Mouse (Mus musculus) liver, adult 2 months (tissue): Measurements from ENCODE around the gene Efcab14. TPM values are rescaled to one million over a fixed set of nuclear protein-coding genes. Genes with fewer than 3 reads are reported as not detected.
A peak's percentile ranks its signal among the peaks of the same experiment; 100 is the strongest.

Experiments used
- DNase-seq: peaks from one replicate; pipeline ENCODE4 v3.0.0-alpha.2; 2011; ENCODE audit warnings: low read depth, low spot score; ENCODE audit errors: extremely low read depth
- H3K27ac ChIP-seq: fragments of 200-500 bp; replicated peaks from 2 replicates; pipeline ENCODE4 v1.5.1; 2012; ENCODE audit warnings: low read depth, mild to moderate bottlenecking, control low read depth, inconsistent platforms, low read length; ENCODE audit not compliant: insufficient read depth
- H3K27me3 ChIP-seq: fragments of 200-500 bp; 2 replicates; pipeline ENCODE4 v1.6.1; 2012; ENCODE audit warnings: mild to moderate bottlenecking, moderate library complexity, low read length, inconsistent platforms; ENCODE audit not compliant: control insufficient read depth, insufficient read depth
- H3K36me3 ChIP-seq: fragments of 200-500 bp; 2 replicates; pipeline ENCODE4 v1.6.1; 2012; ENCODE audit warnings: low read length, inconsistent platforms; ENCODE audit not compliant: control insufficient read depth, insufficient read depth
- H3K4me1 ChIP-seq: fragments of 200-500 bp; 2 replicates; pipeline ENCODE4 v1.6.1; 2011; ENCODE audit warnings: low read length; ENCODE audit not compliant: control insufficient read depth, insufficient read depth
- H3K4me3 ChIP-seq: fragments of 200-500 bp; 2 replicates; pipeline ENCODE4 v1.5.1; 2011; ENCODE audit warnings: low read depth, mild to moderate bottlenecking, control low read depth, low read length, moderate library complexity; ENCODE audit not compliant: insufficient read depth
- H3K79me2 ChIP-seq: fragments of 200-500 bp; 2 replicates; pipeline ENCODE4 v1.6.1; 2012; ENCODE audit warnings: inconsistent platforms, mild to moderate bottlenecking, low read length, moderate library complexity; ENCODE audit not compliant: control insufficient read depth, insufficient read depth
- H3K9ac ChIP-seq: fragments of 200-500 bp; 2 replicates; pipeline ENCODE4 v1.6.1; 2012; ENCODE audit warnings: low read depth, mild to moderate bottlenecking, control low read depth, inconsistent platforms, low read length
- CTCF ChIP-seq: fragments of 200-500 bp; IDR thresholded peaks from 2 replicates; pipeline ENCODE4 v1.5.1; 2011; ENCODE audit warnings: low read depth, low read length, control low read depth
- POLR2A ChIP-seq: fragments of 200-500 bp; IDR thresholded peaks from 2 replicates; pipeline ENCODE4 v1.6.1; 2011; ENCODE audit warnings: low read length, control low read depth; ENCODE audit not compliant: insufficient read depth; ENCODE audit errors: extremely low read depth
- WGBS: fragments of 180-500 bp; shearing (Covaris S2); methylation state at CpG from one replicate; pipeline ENCODE4 v1.1.7; 2018; 5-methylcytosine and 5-hydroxymethylcytosine counted together
- polyA plus RNA-seq: library from polyadenylated mRNA; depleted of rRNA; stranded (reverse); fragments of >200 nt; gene quantifications from 2 replicates; pipeline ENCODE4 v1.2.3, GENCODE M21; 2012; rRNA removed
- total RNA-seq: library from RNA; depleted of rRNA; stranded (reverse); fragments of >200 nt; gene quantifications from 2 replicates; pipeline ENCODE4 v1.2.3, GENCODE M21; 2014; rRNA removed

Efcab14 gene
- total RNA-seq (10.7 TPM in 2 replicates), polyA plus RNA-seq (8.0 and 9.7 TPM in 2 replicates)

DNA sequence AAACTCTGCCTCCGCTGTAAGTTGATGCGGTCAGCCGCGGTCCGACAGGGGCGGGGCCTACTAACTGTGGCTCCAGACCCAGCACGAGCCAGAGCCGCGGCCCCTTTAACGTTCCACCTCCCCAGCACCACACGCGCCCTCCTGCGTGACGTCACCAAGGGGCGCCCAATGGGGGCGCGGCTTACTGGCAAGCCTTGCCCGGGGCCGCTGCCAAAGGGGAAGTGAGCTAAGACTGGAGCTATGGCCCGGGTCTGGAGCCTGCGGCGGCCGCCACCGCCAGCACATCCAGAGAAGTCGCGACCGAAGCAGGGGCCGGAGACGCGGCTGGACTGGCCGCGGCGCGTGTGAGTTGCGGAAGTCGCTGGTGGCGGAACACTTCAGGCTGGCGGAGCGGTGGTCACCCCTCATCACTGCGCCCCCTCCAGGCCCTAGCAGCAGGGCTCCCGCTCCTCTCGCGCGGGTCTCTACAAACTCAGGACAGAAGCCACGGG, at the start of gene Efcab14:
Gene Efcab14 (plus strand): TSS at position 194 of the 491 bp plus-strand sequence.
- peak within 1 kb of the TSS; percentile 86 for H3K9ac ChIP-seq
- WGBS: under 1% methylated on average over 45 of the region's 45 CpGs

GRCm38 (mm10) chr4:115701468-115701867, 36.1 kb upstream of the Efcab14 start:
- TF ChIP-seq CTCF (no peak), POLR2A (no peak)
- no peak for DNase-seq
- H3K36me3 ChIP-seq: no peaks in the 10 kb centered on the region
- H3K79me2 ChIP-seq: no peaks in the 10 kb centered on the region
- no peak overlapping the region for H3K27ac ChIP-seq
- 84% methylated on average over 3 of the region's 3 CpGs for WGBS
- H3K4me1 ChIP-seq: no peaks in the 10 kb centered on the region
- no peaks in the 10 kb centered on the region for H3K27me3 ChIP-seq
- no peak overlapping the region for H3K4me3 ChIP-seq
- no peak overlapping the region for H3K9ac ChIP-seq

More for the DNA sequence above, at the start of gene Efcab14:
- Histone ChIP-seq H3K79me2 (no peaks in the 10 kb centered on the region), H3K36me3 (peaks cover 18% of the 10 kb centered on the region), H3K27me3 (no peaks in the 10 kb centered on the region), H3K27ac (peak within 1 kb of the TSS; percentile 55; the same call in 1 of the 2 replicates), H3K4me1 (no peaks in the 10 kb centered on the region; the same call in 1 of the 2 replicates), H3K4me3 (peak within 1 kb of the TSS; percentile 86)
- peak; percentile 83 for DNase-seq
- TF ChIP-seq POLR2A (0 out of 2 replicates have a peak, but pooled peaks have one; percentile 48), CTCF (peak; percentile 48)

- peak; percentile 6 for DNase-seq
- H3K79me2 ChIP-seq: no peaks in the 10 kb centered on the region
- no peaks in the 10 kb centered on the region for H3K36me3 ChIP-seq
- TF ChIP-seq POLR2A: no peak
- H3K9ac ChIP-seq: no peak overlapping the region
- H3K4me1 ChIP-seq: no peaks in the 10 kb centered on the region
- no peaks in the 10 kb centered on the region for H3K27me3 ChIP-seq
- WGBS: 51% methylated on average over 2 of the region's 2 CpGs
- no peak overlapping the region for H3K27ac ChIP-seq
- no peak overlapping the region for H3K4me3 ChIP-seq
These were observed 33.5 kb upstream of the Efcab14 start for GRCm38 (mm10) chr4:115703927-115704505.

DNA sequence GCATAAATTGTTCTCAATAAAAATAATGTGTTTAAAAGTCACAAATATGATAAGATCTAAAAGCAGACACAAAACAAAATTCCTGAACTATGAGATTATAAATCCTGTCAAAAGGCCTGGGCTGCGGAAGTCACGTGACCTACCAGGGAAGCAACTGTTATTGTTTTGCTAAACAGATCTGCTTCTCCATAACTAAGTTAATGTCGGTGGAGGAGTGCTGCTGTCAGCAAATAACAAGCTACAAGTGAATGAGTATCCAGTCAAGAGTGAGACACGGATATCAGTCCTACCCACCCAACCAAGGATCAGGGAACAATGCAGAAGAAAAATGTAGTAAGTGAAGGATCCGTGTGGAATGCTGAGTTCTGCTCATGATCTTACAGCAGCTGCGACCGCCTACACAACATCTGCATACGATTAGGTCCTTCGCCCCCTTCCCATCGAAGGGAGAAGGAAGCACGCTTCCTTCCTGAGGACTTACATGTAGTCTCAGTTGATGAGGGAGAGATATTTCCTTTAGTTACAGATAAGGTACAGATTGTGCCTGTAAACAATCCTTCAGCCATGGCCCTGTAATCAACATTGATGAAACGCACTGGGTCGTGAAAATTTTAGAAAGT, 28.5 kb upstream of the Efcab14 start:
- Histone ChIP-seq H3K27ac (peak overlapping the region; percentile 61; the same call in 1 of the 2 replicates), H3K4me1 (no peaks in the 10 kb centered on the region), H3K27me3 (no peaks in the 10 kb centered on the region), H3K4me3 (no peak overlapping the region), H3K9ac (no peak overlapping the region), H3K79me2 (no peaks in the 10 kb centered on the region), H3K36me3 (no peaks in the 10 kb centered on the region)
- WGBS: 62% methylated on average over 13 of the region's 13 CpGs
- no peak for TF ChIP-seq POLR2A
- TF ChIP-seq CTCF: no peak
- DNase-seq: no peak

DNA sequence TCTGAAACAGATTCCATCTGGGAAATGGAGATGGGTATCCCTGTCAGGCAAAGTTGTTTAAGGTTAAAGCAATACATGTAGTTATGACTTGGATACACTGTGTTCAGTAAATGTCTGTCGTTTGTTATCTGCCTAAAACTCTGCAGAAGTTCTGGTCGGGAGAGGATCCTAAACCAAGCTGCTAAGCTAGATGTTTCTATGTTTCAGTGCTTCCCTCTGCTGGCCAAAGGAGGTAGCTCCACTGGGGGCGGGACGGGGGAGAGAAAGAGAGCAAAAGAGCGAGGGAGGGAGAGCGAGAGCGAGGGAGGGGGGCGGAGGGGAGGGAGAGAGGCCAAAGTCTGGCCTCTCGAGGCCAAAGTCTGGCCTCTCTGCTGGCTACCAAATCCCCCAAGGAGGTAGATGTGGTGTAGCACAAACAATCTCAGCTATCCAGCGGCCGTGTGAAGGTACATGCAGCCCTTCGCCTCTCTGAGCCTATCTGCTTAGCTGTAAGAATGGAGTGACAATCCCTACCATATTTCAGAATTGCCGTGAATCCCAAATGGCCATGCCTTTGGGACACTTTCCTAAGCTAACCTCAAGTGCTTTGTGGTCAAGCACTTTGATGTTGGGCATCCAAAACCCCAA, 27.6 kb upstream of the Efcab14 start:
- no peaks in the 10 kb centered on the region for H3K79me2 ChIP-seq
- DNase-seq: peak; percentile 62
- 0 out of 2 replicates have a peak overlapping the region, but pooled peaks have one; percentile 29 for H3K9ac ChIP-seq
- no peaks in the 10 kb centered on the region for H3K27me3 ChIP-seq
- H3K4me1 ChIP-seq: no peaks in the 10 kb centered on the region
- peak overlapping the region; percentile 61; the same call in 1 of the 2 replicates for H3K27ac ChIP-seq
- WGBS: 15% methylated on average over 13 of the region's 13 CpGs
- TF ChIP-seq POLR2A (no peak), CTCF (peak; percentile 84)
- H3K4me3 ChIP-seq: no peak overlapping the region
- H3K36me3 ChIP-seq: no peaks in the 10 kb centered on the region
